Mouse (Mus musculus): ENCODE data around the gene H1f0.
A peak's percentile ranks its signal among the peaks of the same experiment; 100 is the strongest.

Gene H1f0

DNA sequence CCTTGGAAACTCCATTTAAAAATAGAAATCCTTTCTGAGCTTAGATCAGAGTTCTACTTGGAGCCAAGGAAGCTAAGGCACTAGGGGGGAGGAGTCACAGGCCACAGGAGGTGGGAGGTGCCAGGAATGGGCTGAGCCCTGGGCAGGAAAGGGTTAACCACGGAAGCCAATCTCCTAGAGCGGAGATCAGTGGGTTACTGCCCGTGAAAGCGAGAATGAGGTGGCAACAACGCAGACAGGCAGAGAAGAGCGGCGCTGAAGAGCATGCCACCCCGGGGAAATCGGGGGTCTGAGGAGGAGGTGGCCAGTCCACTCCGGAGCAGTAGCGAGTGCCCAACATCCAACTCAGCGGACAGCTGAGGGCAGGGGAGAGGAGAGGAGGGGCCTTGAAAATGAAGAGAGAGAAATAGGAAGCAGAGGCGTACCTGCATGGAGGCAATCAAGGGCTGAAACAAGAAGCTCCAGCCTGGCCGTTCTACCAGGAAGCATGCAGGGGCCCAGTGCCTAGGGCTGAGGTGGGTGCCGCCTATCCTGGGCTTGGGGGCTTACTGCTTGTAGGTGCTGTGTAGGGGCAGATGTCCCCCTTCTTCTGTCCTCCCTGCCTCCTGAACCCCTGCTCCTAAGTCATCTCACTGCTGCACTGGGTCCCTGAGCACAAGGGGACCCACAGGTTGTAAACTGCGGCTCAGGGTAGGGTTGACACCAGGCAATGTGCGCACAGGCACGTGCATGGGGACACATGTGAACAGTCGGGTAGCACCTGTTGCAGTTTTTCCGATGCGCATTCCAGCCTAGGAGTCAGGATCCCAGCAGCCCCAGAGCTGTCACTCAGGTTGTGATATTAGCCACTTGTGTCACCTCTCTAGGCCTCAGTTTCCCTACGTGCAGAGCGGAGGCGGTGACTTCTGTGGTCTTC, 12.5 kb downstream of the H1f0 start:
- no peak for DNase-seq

DNA sequence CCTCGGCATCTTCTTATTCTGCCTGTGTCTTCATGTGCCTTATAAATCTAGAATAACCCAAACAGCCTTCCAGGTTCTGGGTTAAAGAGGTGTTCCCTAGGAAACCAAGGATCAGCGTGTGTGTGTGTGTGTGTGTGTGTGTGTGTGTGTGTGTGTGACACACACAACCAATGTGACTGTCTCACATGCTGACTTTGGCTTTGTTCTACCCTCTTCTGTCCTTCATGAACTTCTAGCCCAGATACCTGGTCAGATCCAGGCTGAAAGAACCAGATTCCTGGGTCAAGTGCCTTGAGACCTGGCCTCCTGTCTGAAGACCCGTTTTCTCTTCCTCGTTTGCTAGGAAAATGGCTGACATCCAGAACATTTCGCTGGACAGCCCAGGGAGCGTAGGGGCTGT, 13.3 kb downstream of the H1f0 start, which contains the start of gene Galr3:
TSS of gene Galr3 (plus strand) at position 301 of the 400 bp plus-strand sequence.
- DNase-seq: no peak

DNA sequence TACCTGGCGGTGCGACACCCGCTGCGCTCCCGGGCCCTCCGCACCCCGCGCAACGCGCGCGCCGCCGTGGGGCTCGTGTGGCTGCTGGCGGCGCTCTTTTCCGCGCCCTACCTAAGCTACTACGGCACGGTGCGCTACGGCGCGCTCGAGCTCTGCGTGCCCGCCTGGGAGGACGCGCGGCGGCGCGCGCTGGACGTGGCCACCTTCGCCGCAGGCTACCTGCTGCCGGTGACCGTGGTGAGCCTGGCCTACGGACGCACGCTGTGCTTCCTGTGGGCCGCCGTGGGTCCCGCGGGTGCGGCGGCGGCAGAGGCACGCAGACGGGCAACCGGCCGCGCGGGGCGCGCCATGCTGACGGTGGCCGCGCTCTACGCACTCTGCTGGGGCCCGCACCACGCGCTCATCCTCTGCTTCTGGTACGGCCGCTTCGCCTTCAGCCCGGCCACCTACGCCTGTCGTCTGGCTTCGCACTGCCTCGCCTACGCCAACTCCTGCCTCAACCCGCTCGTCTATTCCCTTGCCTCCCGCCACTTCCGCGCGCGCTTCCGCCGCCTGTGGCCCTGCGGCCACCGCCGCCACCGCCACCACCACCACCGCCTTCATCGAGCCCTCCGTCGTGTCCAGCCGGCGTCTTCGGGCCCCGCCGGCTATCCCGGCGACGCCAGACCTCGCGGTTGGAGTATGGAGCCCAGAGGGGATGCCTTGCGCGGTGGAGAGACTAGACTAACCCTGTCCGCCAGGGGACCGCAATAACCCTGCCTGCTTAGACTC, 14.7 kb downstream of the H1f0 start:
- DNase-seq: peak; percentile 68 to 71

DNA sequence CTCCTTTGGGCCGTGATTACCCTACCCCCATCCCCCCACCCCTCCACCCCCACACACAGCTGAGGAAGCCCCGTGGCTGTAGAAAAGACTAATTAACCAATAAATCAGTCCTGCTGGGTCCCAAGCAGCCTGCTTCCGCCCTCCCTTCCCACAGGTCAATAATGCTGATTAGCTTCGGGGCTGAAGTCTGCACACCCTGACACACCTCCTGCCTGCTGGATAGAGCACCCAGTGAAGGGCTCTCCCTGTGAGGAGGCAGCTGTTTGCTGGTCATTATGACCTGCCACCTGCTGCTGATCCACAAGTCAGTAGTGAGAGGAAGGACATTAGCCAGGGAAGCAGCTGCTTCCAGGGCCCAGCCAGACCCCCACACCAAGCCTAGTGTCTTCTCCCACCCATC, 16.6 kb downstream of the H1f0 start:
- no peak for DNase-seq

DNA sequence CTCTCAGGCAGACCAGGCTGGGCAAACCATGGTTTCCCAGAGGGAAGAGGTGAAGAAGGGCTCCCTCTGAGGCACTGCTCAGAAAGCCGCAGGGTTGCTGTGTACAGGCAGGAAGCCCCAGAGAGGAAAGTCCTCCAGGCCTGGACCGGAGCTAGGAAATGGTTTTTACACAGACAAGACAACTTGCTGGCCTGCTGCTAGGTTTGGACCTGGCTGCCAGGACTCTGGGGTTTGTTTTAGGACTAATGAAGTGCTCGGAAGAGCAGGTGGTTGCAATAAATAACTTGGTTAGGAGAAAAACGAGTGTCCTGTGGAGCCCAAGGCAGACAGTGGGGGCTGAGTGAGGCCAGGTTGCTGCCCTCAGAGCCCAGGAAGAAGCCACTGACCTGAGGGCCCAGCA, 19.9 kb downstream of the H1f0 start:
- DNase-seq: peak; percentile 41 to 56

DNA sequence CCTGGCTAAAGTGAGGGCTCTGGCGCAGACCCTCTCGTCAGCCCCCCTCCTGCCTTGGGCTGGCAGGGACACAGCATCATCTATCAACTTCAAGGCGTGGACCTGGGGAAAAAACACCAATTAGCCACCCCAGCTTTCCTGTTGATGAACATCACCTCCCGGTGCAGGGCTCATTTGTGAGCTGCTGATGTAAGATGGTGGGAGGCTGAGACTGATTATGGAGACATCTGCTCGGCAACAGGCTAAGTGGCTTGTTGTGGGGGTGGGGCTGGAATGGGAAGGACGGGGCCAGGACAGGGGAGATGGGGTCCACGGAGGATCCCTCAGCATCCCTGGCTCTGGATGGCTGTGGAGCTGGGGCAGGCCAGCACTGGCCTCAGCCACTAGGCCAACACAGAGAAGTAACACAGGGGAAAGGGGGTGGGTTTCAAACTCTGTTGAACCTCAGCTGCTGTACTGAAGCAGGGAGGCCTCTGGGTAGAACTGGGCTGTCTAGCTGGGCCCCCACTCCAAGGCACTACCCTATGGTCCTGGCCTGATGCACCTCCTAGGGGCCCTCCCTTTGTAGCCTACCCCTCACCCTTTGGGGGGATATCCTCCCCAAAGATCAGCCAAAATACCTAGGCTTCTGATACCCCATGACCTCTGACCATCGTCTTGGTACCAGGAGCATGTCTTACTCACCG, 22.1 kb downstream of the H1f0 start:
- no peak for DNase-seq

DNA sequence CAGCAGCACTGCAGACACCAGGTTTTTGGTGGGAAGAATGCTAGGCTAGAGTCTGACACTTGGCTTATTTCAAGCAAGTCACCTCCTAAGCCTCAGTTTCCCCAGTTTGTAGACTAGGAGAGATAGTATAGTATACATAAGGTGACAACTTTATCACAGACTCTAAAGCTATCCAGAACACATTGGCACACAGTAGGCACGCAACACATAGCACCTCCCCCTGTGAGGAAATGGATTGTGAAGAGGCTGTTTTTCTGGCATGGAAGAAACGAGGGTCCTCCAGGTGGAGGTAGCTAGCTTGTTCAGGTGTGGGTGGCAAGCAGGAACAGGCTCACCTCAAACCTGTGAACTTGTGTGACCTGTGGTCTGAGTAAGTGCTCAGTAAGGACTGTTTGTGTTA, 22.7 kb downstream of the H1f0 start:
- no peak for DNase-seq

DNA sequence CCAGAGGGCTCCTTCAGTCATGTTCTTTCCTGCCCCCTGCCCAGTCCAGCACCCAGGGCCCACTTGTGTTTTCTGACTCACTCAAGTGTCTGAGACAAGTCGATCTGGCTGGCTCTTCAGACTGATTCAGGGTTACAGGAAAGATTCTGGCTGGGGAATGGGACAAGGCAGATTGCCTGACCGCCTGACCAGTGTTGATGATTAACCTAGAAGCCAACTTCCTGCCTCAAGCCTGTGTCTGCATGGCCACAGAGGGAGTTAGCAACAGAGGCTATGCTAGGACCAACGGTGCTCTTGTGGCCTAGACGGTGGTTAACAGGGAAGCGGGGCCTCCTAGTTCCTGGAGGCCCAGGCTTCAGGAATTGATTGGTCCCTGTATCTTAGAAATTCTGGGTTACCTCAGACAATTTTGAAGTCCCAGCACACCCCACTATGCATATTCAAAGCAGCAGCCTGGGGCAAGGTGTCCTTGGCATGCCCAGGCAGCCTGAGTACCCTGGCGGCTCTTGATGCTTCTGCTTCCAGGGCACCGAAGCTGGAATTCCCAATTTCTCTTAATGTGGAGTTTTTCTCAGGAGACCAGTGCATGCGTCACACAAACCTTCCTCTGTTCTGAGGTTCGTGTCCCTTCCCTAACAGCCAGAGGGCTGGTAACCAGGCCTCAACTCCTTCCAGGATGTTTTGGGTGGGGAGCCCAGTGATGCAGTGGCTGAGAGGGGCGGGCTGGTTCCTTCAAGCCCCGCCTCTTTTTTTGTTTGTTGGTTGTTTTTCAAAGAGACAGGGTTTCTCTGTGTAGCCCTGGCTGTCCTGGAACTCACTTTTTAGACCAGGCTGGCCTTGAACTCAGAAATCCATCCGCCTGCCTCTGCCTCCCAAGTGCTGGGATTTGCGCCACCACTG, 23.5 kb downstream of the H1f0 start:
- no peak for DNase-seq

DNA sequence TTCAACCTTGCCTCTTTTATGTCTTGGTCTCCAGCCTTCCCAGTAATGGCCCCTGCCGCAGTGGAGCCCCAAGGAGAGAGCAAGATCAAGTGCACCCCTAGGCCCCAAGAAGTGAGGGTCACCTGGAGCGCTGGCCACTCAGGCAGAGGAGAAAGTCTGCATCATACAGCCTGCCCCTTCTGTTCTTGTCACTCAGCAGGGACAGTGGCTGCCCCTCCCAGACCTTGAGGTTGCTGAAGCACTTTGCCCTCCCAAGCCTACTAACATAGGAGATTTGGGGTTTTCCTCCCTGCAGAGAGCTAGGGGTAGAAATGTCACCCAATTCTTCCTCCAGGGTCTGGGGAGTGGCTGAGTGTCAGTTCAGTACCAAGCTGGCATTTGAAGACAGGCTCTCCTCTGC, 24.1 kb downstream of the H1f0 start:
- no peak for DNase-seq

DNA sequence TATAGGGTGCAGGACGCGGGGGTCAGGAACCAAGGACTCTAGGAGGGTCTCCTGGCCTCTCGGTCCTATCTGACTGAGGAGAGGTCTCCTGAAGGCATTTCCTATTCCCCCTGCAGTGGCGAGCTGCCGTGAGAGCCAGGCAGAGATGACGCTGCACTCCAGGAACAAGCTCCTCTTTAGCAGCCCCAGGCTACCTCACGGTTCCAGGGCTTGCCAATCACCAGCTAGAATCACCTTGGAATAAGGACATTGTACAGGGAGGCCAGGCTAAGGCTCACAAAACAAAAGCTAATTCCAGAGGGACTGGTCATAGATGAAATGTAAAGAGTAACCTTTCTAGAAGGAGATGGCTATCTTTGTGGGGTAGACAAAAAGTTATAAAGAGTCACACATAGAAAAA, 28.4 kb downstream of the H1f0 start:
- DNase-seq: no peak

DNA sequence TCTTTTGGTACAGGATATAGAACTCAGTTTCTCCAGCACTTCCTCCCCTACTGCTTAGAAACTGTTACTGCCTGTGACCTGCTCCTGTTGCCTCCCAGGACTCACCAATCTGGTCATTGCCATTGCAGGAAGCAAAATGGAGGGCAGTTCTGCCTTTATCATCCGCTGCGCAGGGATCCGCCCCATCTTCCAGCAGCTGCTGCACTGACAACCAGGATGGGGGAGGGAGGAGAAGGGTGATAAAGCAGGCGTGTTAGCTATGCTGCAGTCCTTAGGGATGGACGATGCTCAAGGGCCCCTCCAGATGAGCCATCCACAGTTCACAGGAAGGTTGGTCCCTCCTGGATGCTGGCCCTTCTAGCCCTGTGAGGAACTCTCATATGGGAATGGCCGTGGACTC, 29.6 kb downstream of the H1f0 start:
- DNase-seq: no peak

DNA sequence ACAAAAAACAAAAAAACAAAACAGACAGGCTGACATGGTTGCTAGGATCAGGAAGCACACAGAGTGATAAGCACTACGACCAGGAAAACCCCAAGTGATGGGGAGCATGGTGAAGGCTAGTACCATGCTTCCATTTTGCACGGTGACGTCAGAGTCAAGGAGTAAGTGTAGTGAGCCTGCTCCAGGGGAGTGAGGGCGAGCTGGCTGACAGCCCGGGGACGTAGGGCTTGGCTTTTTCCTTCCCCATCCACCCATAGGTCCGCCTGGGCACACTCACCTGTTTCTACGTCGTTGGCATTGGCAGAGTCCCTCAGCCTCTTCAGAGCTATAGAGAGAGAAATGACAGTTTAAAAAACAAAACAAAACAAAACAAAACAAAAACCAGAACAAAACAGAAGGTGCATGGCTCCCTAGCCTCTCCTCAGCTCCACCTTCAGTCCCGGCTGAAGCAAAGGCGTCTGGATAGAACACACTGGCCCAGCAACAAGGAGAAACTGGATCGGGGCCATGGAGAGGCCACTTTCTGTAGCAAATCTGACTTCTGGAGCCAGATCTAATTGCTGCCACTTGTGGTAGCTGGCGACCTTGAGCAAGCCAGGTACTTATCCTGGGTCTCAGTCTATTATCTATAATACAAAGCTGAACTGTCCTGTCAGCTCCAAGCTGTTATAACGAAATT, 32.8 kb downstream of the H1f0 start:
- peak in 1 of 2 experiments; percentile 17 for DNase-seq

DNA sequence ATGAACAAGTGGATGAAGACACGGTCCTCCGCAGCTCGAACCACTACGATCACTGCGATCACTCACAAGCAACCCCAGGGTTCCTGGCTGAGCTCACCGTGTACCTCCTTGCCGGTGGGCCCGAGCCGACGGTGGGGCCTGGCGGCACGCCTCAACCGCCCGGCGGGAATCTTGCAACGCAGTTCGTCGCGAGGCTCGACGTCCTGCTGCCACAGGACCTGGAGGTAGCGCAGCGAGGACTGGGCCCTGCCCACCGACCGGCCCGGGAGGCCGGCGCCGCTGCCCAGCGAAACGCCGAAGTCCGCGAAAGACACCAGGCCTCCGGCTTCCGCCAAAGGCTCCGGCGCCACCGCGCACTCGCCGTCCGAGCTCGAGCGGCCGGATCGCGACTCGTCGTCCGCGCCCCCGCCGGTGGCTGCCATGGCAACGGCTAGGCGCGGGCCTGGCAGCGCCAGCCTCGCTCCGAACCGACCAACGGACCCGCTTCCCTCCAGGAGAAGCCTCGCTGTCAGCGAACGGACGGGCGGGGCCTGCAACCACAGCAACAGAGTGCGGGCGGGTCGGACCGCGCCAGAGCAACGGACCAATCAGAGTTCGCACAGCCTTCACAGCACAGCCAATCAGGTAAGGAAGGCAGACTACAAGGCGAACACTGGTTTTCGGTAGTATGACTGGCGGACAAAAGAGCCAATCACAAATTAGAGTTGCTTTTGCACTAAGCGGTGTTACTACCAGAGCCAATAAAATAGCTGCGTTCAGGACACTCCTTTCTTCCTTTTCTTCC, 34.3 kb downstream of the H1f0 start, which contains the start of gene Ankrd54:
TSS of gene Ankrd54 (minus strand) at position 518 of the 784 bp plus-strand sequence.
- peak; percentile 96 to 97 for DNase-seq

DNA sequence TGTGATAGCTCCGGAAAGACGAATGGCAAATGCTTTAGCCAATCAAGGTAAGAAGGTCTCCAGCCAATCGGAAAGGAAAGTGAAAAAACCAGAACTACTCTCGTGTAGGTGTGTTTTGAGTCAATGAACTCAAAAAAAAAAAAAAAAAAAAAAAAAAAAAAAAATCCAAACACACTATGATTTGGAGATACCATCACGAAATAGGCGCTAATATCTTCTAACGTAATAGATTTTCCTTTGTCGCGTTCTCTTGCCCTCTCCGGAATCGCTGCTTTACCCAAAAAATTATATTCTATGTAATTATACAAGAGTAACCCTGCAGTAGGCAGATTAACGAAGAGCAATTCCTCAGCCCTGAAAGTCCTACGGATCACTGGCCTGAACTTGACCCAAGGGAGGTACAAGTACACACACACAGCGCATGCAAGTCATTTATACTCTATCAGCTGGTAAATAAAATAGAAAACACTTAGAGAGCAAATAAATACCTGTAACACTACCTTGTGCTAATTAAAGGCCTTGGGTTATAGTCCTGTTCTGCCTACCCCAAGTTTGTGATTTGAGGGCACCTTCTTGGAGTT, 35.0 kb downstream of the H1f0 start:
- DNase-seq: no peak

DNA sequence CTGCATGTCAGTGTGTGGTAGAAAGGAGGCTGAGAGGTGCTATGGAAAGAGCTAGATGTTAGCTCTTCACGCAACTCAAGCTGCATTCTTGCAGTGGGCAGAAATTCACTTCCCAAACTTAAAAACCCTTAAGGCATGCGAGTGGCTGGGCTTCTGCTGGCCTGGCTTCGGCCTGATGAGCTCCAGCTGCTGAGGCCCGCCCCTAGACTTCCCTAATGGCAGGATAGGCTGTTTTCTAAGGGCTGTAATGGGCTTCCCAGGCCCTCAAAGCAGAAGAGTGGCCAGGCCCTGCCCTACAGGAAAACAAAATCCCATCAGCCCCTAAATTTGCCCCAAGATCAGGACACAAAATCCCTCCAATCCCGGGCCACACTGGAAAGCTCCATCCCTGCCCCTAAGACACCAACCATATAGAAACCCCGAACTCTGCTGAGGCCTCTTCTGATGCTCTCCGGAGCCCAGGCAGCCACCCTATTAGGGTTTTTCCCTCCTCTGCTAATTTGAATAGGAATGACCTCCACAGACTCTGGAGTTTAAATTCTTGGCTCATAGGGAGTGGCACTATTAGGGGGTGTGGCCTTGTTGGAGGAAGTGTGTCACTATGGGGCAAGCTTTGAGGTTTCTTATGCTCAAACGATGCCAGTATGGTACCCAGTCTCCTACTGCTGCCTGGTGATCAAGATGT, 37.0 kb downstream of the H1f0 start:
- no peak for DNase-seq

DNA sequence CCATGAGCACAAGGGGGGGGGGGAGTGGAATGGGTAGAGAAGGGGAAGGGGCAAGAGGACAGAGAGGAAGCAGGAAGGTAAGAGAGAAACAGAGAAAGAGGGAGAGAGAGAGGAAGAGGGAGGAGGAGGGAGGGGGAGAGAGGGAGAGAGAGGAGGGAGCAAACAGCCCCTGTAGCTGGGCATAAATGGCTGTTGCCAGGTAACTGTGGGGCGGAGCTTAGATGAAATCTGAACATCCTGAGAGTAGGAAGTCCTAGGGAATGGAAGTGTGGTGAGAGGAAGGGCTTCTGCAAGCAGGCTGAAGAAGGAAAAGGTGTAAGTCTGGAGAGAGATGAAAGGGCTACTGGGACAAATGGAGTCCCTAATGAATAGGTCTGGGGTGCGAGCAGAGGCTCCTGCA, 38.0 kb downstream of the H1f0 start:
- no peak for DNase-seq

DNA sequence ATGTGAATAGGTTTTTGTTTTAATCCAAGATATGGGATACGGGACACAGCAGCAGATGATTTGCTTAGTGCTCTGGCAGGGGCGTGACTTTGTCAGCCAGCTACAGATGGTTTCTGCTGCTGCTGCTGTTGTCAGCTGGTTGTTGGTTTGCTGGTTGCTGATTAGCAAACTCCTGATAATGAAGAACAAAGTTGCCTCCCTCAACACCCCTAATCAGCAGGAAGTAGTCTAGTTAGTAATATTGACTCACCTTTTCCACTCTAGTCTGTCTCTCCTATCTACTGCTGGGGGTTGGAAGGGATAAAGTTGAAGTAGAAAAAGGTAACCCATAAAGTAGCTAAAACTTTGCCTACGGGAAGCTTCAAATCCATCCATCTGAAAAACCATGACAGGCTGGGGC, 39.4 kb downstream of the H1f0 start:
- no peak for DNase-seq

DNA sequence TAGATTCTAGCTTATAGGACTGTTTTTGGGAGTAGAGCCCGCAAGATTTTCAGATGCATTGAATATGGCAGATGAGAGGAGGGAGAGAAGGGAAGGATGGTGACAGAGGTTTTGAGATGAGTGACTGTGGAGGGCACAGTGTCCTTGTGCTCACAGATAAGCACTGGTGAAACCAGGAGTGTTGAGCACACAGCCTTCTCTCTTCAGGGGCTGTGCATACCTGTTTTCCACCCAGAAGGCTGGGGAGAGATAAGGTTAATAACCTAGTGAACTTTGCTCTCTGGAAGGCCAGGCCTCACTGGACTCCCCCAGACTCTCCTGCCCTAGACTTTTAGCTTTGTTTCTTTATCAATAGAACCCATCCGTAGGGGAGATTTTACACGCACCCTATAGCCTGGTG, 40.2 kb downstream of the H1f0 start:
- no peak for DNase-seq

DNA sequence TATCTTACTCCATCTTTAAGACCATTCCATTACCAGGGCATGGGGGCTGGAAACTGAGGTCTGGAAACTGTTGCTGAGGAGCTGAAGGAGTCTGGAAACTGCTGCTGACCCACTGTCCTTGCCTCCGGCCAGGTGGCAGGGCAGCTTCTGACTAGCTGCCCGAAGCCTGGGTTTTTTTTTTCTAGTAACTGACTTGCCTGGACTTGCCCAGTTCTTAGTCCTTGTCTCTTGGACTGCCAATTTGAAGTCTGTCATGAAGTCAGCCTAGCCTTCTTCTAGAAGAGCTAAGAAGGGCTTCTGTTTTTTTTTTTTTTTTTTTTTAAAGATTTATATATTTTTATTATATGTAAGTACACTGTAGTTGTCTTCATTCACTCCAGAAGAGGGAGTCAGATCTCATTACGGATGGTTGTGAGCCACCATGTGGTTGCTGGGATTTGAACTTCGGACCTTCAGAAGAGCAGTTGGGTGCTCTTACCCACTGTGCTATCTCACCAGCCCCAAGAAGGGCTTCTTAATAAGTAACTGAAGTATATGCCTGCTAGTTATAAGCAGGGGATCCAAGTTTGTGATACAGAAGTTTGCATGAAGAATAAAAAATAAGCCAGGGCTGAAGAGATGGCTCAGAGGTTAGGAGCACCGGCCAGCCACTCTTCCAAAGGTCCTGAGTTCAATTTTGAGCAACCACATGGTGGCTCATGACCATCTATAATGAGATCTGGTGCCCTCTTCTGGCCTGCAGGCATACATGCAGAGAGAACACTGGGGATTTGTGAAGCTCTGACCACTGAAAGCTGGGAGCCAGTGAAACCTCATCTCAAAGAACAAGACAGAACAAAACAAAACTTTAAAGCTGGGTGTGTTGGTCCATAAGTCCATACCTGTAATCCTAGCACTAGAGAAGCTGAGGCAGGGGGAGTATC, 43.1 kb downstream of the H1f0 start:
- DNase-seq: peak; percentile 55 to 68

Data from cerebellum, postnatal 25 days (tissue).